Mouse (Mus musculus) MEL (cell line): ENCODE measurements at regions not wholly inside any gene's neighbourhood (a gene's known extent, or its start where the extent isn't known, plus 50 kb on each side); places are given as distances from the start of the nearest gene placed in this dataset.

Experiments
- DNase-seq: peaks from one replicate; pipeline ENCODE4 v3.0.0; 2011; ENCODE audit warnings: low read depth, low spot score
- H3K27ac ChIP-seq: 2 replicates; pipeline ENCODE4 v1.5.1; 2012; ENCODE audit warnings: low read depth, mild to moderate bottlenecking, control low read depth, low read length, moderate library complexity; ENCODE audit not compliant: control insufficient read depth
- H3K27me3 ChIP-seq, 2 experiments: fragments of 150-350 bp in 1 of 2; sonication (generic) in 1 of 2; 2 replicates each; pipeline ENCODE4 v1.6.1; 2012; ENCODE audit warnings: low read length in 2 of 2, mild to moderate bottlenecking in 2 of 2, improper control_type of control experiment in 1 of 2, moderate library complexity in 1 of 2; ENCODE audit not compliant: insufficient read depth in 2 of 2, control insufficient read depth in 1 of 2
- H3K36me3 ChIP-seq, 2 experiments: 2 replicates each; pipeline ENCODE4 v1.6.1; 2012 to 2014; ENCODE audit warnings: low read length in 2 of 2, improper control_type of control experiment in 1 of 2, inconsistent platforms in 1 of 2, mild to moderate bottlenecking in 1 of 2; ENCODE audit not compliant: insufficient read depth in 2 of 2, control insufficient read depth in 1 of 2
- H3K4me1 ChIP-seq, 2 experiments: fragments of 150-350 bp in 1 of 2; sonication (generic) in 1 of 2; 2 replicates each; pipeline ENCODE4 v1.6.1; 2012; ENCODE audit warnings: low read length in 2 of 2, improper control_type of control experiment in 1 of 2, mild to moderate bottlenecking in 1 of 2; ENCODE audit not compliant: insufficient read depth in 2 of 2, control insufficient read depth in 1 of 2
- H3K4me3 ChIP-seq, 2 experiments: fragments of 150-350 bp in 1 of 2; sonication (generic) in 1 of 2; 2 replicates each; pipeline ENCODE4 v1.5.1; 2012; ENCODE audit warnings: low read depth in 2 of 2, low read length in 2 of 2, mild to moderate bottlenecking in 2 of 2, moderate library complexity in 2 of 2, control low read depth in 1 of 2, improper control_type of control experiment in 1 of 2; ENCODE audit not compliant: control insufficient read depth in 1 of 2, insufficient read depth in 1 of 2
- H3K79me2 ChIP-seq: 2 replicates; pipeline ENCODE4 v1.6.1; 2012; ENCODE audit warnings: mild to moderate bottlenecking, low read length, moderate library complexity; ENCODE audit not compliant: control insufficient read depth, poor library complexity, insufficient read depth
- H3K9ac ChIP-seq: 2 replicates; pipeline ENCODE4 v1.6.1; 2012; ENCODE audit warnings: low read depth, mild to moderate bottlenecking, control low read depth, low read length, moderate library complexity; ENCODE audit not compliant: control insufficient read depth, poor library complexity, severe bottlenecking
- H3K9me3 ChIP-seq: fragments of 150-350 bp; sonication (generic); replicated peaks from 2 replicates; pipeline ENCODE4 v1.6.1; 2012; ENCODE audit warnings: mild to moderate bottlenecking, low read length, improper control_type of control experiment, moderate library complexity; ENCODE audit not compliant: insufficient read depth
- BHLHE40 ChIP-seq: IDR thresholded peaks from 2 replicates; pipeline ENCODE4 v1.6.1; 2012; ENCODE audit warnings: low read depth, mild to moderate bottlenecking, inconsistent platforms, low read length, improper control_type of control experiment, borderline replicate concordance
- CHD1 ChIP-seq: IDR thresholded peaks from 2 replicates; pipeline ENCODE4 v1.6.1; 2012; ENCODE audit warnings: low read depth, mild to moderate bottlenecking, inconsistent platforms, low read length, improper control_type of control experiment
- CHD2 ChIP-seq: IDR thresholded peaks from 2 replicates; pipeline ENCODE4 v1.6.1; 2011; ENCODE audit warnings: low read length, improper control_type of control experiment
- ELF1 ChIP-seq: IDR thresholded peaks from 2 replicates; pipeline ENCODE4 v1.6.1; 2014; ENCODE audit warnings: low read depth, mild to moderate bottlenecking, inconsistent platforms, low read length, improper control_type of control experiment, moderate library complexity
- GABPA ChIP-seq: IDR thresholded peaks from 2 replicates; pipeline ENCODE4 v1.6.1; 2012; ENCODE audit warnings: low read depth, mild to moderate bottlenecking, inconsistent platforms, low read length, improper control_type of control experiment, moderate library complexity
- GATA1 ChIP-seq: IDR thresholded peaks from 2 replicates; pipeline ENCODE4 v1.6.1; 2011; ENCODE audit warnings: low read depth, low read length, improper control_type of control experiment
- HCFC1 ChIP-seq: IDR thresholded peaks from 2 replicates; pipeline ENCODE4 v1.6.1; 2012; ENCODE audit warnings: low read depth, mild to moderate bottlenecking, inconsistent platforms, low read length, improper control_type of control experiment, moderate library complexity
- JUND ChIP-seq: IDR thresholded peaks from 2 replicates; pipeline ENCODE4 v1.6.1; 2011; ENCODE audit warnings: low read depth, mild to moderate bottlenecking, improper control_type of control experiment, low read length
- KAT2A ChIP-seq: conservative IDR thresholded peaks from 2 replicates; pipeline ENCODE4 v1.6.1; 2012; ENCODE audit warnings: low read depth, low read length, improper control_type of control experiment, inconsistent platforms
- MAX ChIP-seq: IDR thresholded peaks from 2 replicates; pipeline ENCODE4 v1.6.1; 2011; ENCODE audit warnings: low read length, improper control_type of control experiment
- MAZ ChIP-seq: IDR thresholded peaks from 2 replicates; pipeline ENCODE4 v1.6.1; 2012; ENCODE audit warnings: low read depth, mild to moderate bottlenecking, inconsistent platforms, low read length, improper control_type of control experiment
- MYB ChIP-seq: IDR thresholded peaks from 2 replicates; pipeline ENCODE4 v1.6.1; 2011; ENCODE audit warnings: mild to moderate bottlenecking, low read depth, low read length, improper control_type of control experiment
- POLR2AphosphoS5 ChIP-seq: IDR thresholded peaks from 2 replicates; pipeline ENCODE4 v1.6.1; 2012; ENCODE audit warnings: low read depth, borderline replicate concordance, mild to moderate bottlenecking, inconsistent platforms, low read length, moderate library complexity, mixed read lengths
- RAD21 ChIP-seq: IDR thresholded peaks from 2 replicates; pipeline ENCODE4 v1.6.1; 2011; ENCODE audit warnings: mild to moderate bottlenecking, low read depth, low read length, improper control_type of control experiment
- SIN3A ChIP-seq: IDR thresholded peaks from 2 replicates; pipeline ENCODE4 v1.6.1; 2012; ENCODE audit warnings: low read length, improper control_type of control experiment, inconsistent platforms
- TAL1 ChIP-seq: IDR thresholded peaks from 2 replicates; pipeline ENCODE4 v1.6.1; 2012; ENCODE audit warnings: mild to moderate bottlenecking, inconsistent platforms, low read length, moderate library complexity, mixed read lengths
- TBP ChIP-seq: IDR thresholded peaks from 2 replicates; pipeline ENCODE4 v1.8.0; 2011; ENCODE audit warnings: low read depth, low read length, improper control_type of control experiment
- TCF12 ChIP-seq: IDR thresholded peaks from 2 replicates; pipeline ENCODE4 v1.6.1; 2014; ENCODE audit warnings: low read depth, mild to moderate bottlenecking, inconsistent platforms, low read length, improper control_type of control experiment, moderate library complexity
- USF1 ChIP-seq: IDR thresholded peaks from 2 replicates; pipeline ENCODE4 v1.6.1; 2014; ENCODE audit warnings: low read depth, mild to moderate bottlenecking, inconsistent platforms, low read length, improper control_type of control experiment, moderate library complexity
- ZC3H11A ChIP-seq: IDR thresholded peaks from 2 replicates; pipeline ENCODE4 v1.6.1; 2012; ENCODE audit warnings: low read depth, mild to moderate bottlenecking, inconsistent platforms, low read length, improper control_type of control experiment
- ZKSCAN1 ChIP-seq: IDR thresholded peaks from 2 replicates; pipeline ENCODE4 v1.6.1; 2012; ENCODE audit warnings: low read depth, mild to moderate bottlenecking, inconsistent platforms, low read length, improper control_type of control experiment, moderate library complexity

- Histone ChIP-seq H3K9me3 (no peaks in the 10 kb centered on the region), H3K9ac (no peak overlapping the region), H3K4me1 (no peaks in the 10 kb centered on the region), H3K27ac (no peak overlapping the region), H3K4me3 (no peak overlapping the region), H3K27me3 (no peaks in the 10 kb centered on the region; a peak in 1 of 4 replicates), H3K79me2 (no peaks in the 10 kb centered on the region), H3K36me3 (no peaks in the 10 kb centered on the region)
- DNase-seq, result no peak
- TF ChIP-seq GATA1 (no peak), KAT2A (no peak), MAX (no peak), JUND (no peak)
- TF ChIP-seq, all 39 proteins: peak for 0
Observed at GRCm38 (mm10) chr1:185650926-185651325, 196.3 kb downstream of the Slc30a10 start.

- TF ChIP-seq BHLHE40 (no peak), USF1 (no peak), HCFC1 (no peak), ELF1 (no peak), TCF12 (no peak), CHD2 (no peak), POLR2AphosphoS5 (no peak), MYB (no peak), KAT2A (no peak), ZKSCAN1 (no peak), TBP (no peak), RAD21 (no peak), SIN3A (no peak), MAZ (no peak), CHD1 (no peak), ZC3H11A (no peak), TAL1 (no peak), GABPA (no peak), GATA1 (no peak)
- DNase-seq, result no peak
- Histone ChIP-seq H3K27ac (no peak overlapping the region), H3K27me3 (no peaks in the 10 kb centered on the region), H3K36me3 (no peaks in the 10 kb centered on the region), H3K9me3 (no peaks in the 10 kb centered on the region), H3K4me3 (no peak overlapping the region), H3K4me1 (no peaks in the 10 kb centered on the region), H3K79me2 (no peaks in the 10 kb centered on the region), H3K9ac (no peak overlapping the region)
Observed at GRCm38 (mm10) chr1:185655021-185655420, 200.4 kb downstream of the Slc30a10 start.
